Mouse (Mus musculus): ENCODE results near the gene Cdkn2aip.

DNA sequence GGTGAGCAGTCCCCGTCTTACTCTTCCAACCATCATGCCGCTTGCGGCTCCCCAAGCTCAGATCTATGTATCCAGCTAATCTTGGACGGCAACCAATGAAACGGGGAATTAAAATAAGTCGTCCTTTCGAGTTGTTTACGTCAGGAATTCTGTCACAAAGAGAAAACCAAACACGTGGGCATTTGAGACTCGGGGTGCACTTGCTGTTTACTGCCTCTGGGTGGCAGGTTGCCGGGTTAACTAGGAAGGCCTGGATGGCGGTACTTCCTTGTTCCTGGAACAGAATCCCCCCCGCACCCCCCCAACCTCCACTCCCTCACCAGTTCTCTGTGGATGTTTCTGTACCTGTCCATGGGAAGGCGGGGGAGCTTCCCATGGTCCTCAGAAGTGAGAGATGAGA is 36.4 kb upstream of the Cdkn2aip start:
- TF ChIP-seq CTCF (IDR thresholded peaks at IDR 0.05; ENCODE audit: control insufficient read depth, insufficient read depth, low read length) (no peak), POLR2A (IDR thresholded peaks at IDR 0.05; ENCODE audit: borderline replicate concordance, control insufficient read depth, low read depth, low read length) (no peak)
